Mouse (Mus musculus) cerebellum, adult 18-20 months (tissue): ENCODE results near the gene Krt86.

ENCODE experiments used
- DNase-seq, 2 experiments: peaks; one replicate each; pipeline ENCODE4 v3.0.0; 2021

Gene Krt86

GRCm38 (mm10) chr15:101472952-101473528 is at the start of gene Krt86:
Gene Krt86 (plus strand): TSS chr15:101473478.
- no peak for DNase-seq

GRCm38 (mm10) chr15:101424914-101425313 is 48.4 kb upstream of the Krt86 start:
- no peak for DNase-seq

DNA sequence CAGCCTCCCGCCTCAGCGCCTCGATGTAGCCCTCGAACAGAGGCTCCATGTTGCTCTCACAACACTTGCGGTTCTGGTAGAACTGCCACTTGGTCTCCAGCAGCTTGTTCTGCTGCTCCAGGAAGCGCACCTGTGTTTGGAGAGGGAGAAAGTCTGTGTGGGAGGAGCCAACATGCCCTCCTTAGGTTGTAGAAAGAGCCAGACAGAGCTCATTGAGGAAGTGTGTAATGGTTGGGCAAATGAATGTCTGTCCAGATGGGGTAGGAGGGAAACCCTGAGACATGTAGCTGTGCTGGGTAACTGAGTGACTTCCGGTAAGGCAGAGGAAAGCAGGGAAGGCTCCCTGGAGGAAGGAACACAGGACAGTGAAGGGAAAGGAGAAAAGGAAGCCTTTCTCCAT is 36.7 kb upstream of the Krt86 start:
- no peak for DNase-seq

DNA sequence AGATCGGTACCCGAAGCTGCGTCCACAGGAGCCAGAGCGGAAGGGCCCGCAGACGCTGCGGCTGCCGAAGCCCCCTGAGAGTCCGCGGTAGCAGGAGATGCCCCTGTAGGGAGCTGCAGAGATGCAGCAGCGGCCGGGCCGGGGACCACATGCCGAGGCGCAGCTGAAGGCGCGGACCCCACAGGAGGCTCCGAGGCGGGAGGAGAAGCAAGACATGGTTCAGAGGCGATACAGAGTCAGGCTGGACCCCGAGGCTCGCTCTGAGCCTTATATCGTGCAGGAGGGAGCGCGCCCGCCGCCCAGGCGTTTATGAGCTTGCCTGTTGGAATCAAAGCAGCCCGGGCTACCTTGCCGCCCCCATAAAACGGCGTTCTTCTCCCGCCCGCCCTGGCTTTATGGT is 34.7 kb upstream of the Krt86 start, which contains the start of gene Krt87:
Gene Krt87, minus strand, starts transcription at position 250 of the 400 bp plus-strand sequence.
- no peak for DNase-seq

DNA sequence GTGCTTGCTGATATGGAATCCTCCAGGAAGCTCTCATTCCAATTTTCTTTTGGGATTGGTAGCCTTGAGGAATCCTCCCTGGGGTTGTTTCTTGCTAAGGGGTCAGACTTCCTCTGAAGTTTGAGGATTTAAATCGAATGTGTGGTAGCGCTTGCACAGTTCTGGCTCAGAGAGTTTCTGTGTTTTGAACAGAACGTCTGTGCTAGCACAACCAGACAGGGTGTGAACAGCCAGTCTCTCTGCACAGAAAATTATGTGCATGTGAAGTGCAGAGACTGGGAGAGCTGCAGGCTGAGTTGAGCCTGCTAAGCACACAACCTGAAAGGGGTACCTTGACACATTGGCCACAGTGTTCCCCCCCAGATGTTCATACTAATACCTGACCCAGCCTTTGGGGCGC is 32.4 kb upstream of the Krt86 start:
- DNase-seq, result no peak

DNA sequence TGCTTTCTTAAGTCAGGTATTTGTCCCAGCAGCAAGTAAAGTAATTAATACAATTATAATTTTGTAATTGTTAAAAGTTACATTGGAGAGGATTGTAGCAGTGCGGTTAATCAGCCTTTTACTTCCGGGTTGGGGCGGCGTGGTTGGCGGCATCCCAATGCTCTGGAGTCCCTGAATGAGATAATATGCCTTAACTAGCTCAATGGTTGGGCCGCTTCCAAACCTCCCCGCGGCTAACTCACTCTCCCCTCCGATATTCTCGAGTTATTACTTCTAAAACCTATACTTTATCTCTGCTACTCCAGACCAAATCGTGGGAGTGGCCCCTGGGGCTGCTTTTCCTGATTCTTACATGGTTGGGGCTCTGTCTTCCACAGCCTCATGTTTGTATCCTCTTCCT is 26.7 kb upstream of the Krt86 start:
- DNase-seq, result no peak

DNA sequence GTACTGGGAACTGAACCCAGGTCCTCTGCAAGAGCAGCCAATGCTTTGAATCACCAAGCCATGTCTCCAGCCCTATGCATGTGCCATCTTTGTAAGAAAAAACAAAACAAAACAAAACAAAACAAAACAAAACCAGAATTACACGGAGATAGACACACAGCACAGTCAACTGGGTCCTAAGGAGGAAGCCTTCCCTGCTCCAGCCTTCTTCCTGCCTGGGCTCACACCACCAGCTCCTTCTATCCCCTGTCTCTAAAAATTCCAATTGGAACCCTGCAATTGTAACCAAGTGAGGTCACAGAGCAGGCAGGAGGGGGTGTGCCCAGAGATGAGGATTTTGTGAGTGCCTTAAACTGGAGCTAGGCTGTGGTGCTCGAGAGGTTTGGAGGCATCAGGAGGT is 25.8 kb upstream of the Krt86 start, which contains the start of gene Krt88:
Gene Krt88, plus strand, starts transcription at position 301 of the 400 bp plus-strand sequence.
- DNase-seq, result no peak

DNA sequence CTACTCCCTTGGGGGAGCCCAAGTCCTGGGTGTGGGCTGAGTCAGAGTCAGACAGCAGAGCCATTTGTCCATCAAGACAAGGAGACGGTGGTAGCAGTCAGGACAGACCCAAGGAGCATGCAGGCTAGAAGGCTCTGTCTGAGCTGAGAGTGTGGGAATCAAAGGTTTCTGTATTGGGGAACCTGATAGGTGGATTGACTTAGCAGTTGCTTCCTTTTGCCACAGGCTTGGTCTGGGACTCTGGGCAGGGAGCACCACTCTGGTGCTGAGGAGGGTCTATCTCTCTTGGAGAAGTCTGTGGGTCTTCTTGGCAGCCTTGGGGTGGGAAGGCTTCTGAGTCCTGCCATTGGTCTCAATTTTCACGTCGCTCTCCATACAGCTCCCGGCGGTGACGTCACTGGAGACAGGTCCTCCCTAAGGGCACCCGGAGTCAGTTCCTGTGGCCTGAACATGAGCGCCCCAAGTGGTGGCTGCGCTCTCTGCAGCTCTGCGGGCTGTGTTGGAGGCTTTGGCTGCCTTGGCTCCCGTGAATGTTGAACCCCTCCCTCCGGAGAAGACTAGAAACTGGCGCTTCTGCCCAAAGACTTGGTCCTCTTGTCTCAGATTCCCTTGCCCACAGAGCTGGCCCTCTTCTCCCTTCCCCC is 20.1 kb upstream of the Krt86 start:
- peak; percentile 75 to 79 for DNase-seq

- DNase-seq, result no peak
Measured at GRCm38 (mm10) chr15:101454774-101455173, 18.5 kb upstream of the Krt86 start.

DNA sequence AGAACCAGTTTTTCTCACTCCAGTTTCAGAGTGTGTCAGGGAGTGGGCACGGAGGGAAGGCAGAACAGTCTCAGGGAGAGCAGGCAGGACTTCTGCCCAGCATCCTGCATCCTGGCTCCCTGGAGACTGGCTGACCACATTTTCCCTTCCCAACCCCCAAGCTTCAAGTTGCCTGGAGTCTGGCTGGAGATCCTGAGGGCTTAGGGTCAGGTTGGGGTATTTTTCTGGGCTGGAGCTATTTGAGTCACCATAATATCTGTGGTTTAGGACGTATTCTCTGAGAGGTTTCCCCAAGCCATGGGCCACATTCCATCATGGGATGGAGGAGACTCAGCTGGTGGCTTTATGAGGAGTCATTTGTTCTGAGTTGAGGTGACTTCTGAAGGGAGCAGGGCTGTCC is 18.0 kb upstream of the Krt86 start:
- DNase-seq, result no peak

- DNase-seq, result no peak
Measured at GRCm38 (mm10) chr15:101455891-101456290, 17.4 kb upstream of the Krt86 start.

DNA sequence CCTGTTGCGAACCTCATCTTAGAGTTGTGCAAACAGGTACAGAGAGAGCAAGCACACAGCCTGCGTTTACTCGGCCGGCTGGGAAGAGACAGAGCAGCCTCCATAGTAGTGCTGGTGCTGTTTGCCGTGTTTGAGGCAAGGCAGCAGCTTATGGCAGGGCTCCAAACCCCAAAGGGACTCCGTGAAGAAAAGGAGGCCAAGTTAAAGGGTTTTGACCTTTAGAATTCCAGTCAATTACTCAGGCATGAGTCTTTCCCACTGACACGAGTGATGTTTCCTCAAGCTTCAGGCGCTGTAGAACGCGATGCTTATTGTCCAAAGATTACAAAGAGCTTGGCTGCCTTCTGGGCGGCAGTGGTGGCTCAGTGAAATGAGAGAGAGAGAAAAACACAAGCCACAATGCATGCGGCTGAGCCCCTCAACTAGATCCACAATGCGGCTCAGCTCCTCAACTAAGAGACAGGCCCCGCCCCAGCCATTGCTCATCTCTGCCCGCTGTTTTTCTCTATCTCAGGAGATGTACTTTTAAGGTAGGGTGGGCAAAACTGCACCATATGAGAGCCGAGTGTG is 14.8 kb upstream of the Krt86 start:
- no peak for DNase-seq

DNA sequence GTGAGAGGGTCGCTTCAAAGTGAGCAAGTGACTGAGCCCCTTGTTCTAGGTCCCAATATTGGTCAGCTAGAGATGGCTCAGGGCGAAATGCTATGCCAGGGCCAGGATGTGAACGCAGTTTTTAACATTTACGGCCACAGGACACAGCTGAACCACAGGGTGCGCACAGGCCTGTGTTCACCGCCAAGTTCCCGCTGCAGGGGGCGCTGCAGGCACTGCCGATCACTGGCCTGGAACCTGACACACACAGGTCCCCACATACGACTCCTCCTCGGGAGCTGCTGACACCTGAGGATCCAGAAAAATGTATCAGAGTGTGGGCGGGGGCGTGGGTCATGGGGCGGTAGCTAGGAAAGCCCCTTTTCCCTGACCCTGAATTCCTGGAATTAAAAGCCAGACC is 14.0 kb upstream of the Krt86 start:
- DNase-seq, result no peak

GRCm38 (mm10) chr15:101463651-101464050 is 9.6 kb upstream of the Krt86 start, which contains the start of gene Krt81:
Gene Krt81 (minus strand): TSS chr15:101463751.
- DNase-seq, result no peak

GRCm38 (mm10) chr15:101469093-101469492 is 4.2 kb upstream of the Krt86 start:
- DNase-seq, result no peak

DNA sequence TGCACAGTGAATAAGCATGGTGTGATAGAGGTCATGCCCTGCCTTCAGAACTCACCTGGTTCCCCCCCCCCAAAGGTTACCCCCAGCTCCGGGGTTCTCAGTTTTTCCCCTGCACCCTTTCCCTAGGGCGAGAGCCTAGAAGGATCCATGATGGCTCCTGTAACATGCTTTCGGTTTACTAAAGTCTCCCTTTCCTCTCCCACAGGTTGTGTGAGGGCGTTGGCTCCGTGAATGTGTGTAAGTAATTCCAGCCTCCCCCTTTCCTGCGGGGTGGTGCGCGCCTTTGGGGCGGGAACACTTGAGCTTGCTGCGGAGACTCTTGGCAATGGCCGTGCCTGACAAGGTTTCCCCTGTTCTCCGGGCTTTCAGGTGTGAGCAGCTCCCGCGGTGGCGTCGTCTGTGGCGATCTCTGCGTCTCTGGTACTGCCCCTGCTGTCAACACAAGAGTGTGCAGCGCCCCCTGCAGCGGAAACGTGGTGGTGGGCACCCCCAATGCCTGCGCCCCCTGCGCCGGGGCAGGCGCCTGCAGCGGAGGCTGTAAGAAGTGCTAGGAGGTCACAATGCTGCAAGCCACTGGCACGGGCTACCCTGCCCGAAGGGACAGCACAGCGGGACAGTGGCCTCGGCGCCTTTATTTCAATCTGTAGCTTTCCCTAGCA is 5.9 kb downstream of the Krt86 start:
- DNase-seq, result peak; percentile 20 to 35

- DNase-seq, result no peak
Measured at GRCm38 (mm10) chr15:101479666-101480060, 6.4 kb downstream of the Krt86 start.

DNA sequence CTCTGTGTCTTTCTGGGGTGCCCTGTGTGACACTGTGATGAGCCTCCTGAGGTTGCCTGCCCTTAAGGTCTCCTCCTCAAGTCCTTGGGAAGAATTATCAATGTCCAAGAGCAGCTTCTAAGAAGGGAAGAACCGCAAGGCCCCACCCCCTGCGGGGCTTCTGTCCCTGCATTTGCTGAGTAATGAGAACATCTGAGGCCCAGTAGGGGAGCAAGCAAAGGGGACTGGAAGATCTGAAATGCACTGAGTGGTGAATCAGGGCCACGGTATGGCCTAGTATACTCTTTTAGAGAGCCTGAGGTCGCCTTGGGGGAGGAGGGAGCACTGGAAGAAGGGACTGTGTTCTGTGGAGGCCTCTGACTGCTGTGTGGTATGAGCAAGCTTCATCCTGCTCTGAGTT is 8.8 kb downstream of the Krt86 start:
- no peak for DNase-seq

DNA sequence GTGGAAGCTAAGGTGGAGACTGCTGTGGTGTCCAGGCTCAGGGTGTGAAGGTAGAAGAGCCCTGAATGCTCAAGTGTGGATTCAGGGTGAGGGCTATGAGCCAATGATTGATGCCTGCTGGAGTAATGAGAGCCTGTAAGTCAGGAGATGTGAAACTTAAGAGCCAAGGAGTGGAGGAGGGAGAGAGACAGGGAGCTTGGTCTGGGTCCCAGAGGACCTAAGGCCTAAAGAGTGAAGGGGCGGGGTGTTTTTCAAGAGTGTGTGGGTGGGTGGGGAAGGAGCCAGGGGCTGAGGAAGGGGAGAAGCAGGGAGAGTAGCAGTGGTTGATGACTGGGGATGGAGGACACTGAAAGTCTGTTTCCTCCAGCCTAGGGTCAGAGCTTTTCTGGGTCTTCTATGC is 10.4 kb downstream of the Krt86 start:
- DNase-seq, result no peak

- DNase-seq, result no peak
Measured at GRCm38 (mm10) chr15:101484939-101485338, 11.7 kb downstream of the Krt86 start.

- DNase-seq, result no peak
Measured at GRCm38 (mm10) chr15:101485911-101486635, 12.8 kb downstream of the Krt86 start.

- DNase-seq, result no peak
Measured at GRCm38 (mm10) chr15:101491431-101491830, 18.2 kb downstream of the Krt86 start, which contains the start of gene Krt83. Gene Krt83 (minus strand): TSS chr15:101491512.

GRCm38 (mm10) chr15:101492718-101493117 is 19.4 kb downstream of the Krt86 start:
- no peak for DNase-seq
